Mouse (Mus musculus) embryonic facial prominence, embryonic 15.5 days (tissue): ENCODE data around the gene Ndufs4. TPM values are rescaled to one million over a fixed set of nuclear protein-coding genes. Genes with fewer than 3 reads are reported as not detected.

Experiments
- ATAC-seq: fragments of 200-750 bp; cut with Nextera tagmentation; 2 replicates; pipeline ENCODE4 v1.8.0; 2017; ENCODE audit warnings: low read depth, moderate TSS enrichment; ENCODE audit not compliant: insufficient number of reproducible peaks, low FRiP score, low TSS enrichment
- H3K27ac ChIP-seq: fragments of 300-500 bp; sonication (generic); replicated peaks from 2 replicates; pipeline ENCODE4 v1.5.1; 2015; ENCODE audit warnings: mild to moderate bottlenecking, inconsistent platforms
- H3K27me3 ChIP-seq: fragments of 300-500 bp; sonication (generic); 2 replicates; pipeline ENCODE4 v1.6.1; 2015; ENCODE audit warnings: inconsistent platforms
- H3K36me3 ChIP-seq: fragments of 300-500 bp; sonication (generic); 2 replicates; pipeline ENCODE4 v1.6.1; 2015; ENCODE audit warnings: mild to moderate bottlenecking, inconsistent platforms
- H3K4me1 ChIP-seq: fragments of 300-500 bp; sonication (generic); 2 replicates; pipeline ENCODE4 v1.6.1; 2015; ENCODE audit warnings: inconsistent platforms
- H3K4me2 ChIP-seq: fragments of 300-500 bp; sonication (generic); replicated peaks from 2 replicates; pipeline ENCODE4 v1.6.1; 2015; ENCODE audit warnings: mild to moderate bottlenecking, inconsistent platforms
- H3K4me3 ChIP-seq: fragments of 300-500 bp; sonication (generic); replicated peaks from 2 replicates; pipeline ENCODE4 v1.5.1; 2015; ENCODE audit warnings: mild to moderate bottlenecking, inconsistent platforms
- H3K9ac ChIP-seq: fragments of 300-500 bp; sonication (generic); 2 replicates; pipeline ENCODE4 v1.6.1; 2015; ENCODE audit warnings: inconsistent platforms
- H3K9me3 ChIP-seq: fragments of 300-500 bp; sonication (generic); replicated peaks from 2 replicates; pipeline ENCODE4 v1.6.1; 2016; ENCODE audit warnings: inconsistent platforms
- WGBS: fragments of 180-500 bp; shearing (Covaris S2); methylation state at CpG from one replicate; pipeline ENCODE4 v1.1.7; 2015; 5-methylcytosine and 5-hydroxymethylcytosine counted together
- polyA plus RNA-seq: library from polyadenylated mRNA; unstranded; fragments of >200 nt; fragmentation: Nextera tagmentation; extraction: Ambion mirVana; gene quantifications from 2 replicates; pipeline ENCODE4 v1.2.1, GENCODE M21; 2015

The Ndufs4 gene
- polyA plus RNA-seq, 1 experiment from 2014 or later: 264 TPM

GRCm38 (mm10) chr13:114394784-114395183, 6.7 kb upstream of the Ndufs4 start:
- no peak overlapping the region for H3K27ac ChIP-seq
- H3K4me1 ChIP-seq: no peaks in the 10 kb centered on the region
- WGBS: 94% methylated on average over 2 of the region's 2 CpGs
- H3K9me3 ChIP-seq: no peaks in the 10 kb centered on the region
- no peak overlapping the region for H3K9ac ChIP-seq
- H3K36me3 ChIP-seq: no peaks in the 10 kb centered on the region
- H3K4me3 ChIP-seq: no peak overlapping the region
- no peak overlapping the region for H3K4me2 ChIP-seq
- H3K27me3 ChIP-seq: no peaks in the 10 kb centered on the region
- no peak for ATAC-seq

DNA sequence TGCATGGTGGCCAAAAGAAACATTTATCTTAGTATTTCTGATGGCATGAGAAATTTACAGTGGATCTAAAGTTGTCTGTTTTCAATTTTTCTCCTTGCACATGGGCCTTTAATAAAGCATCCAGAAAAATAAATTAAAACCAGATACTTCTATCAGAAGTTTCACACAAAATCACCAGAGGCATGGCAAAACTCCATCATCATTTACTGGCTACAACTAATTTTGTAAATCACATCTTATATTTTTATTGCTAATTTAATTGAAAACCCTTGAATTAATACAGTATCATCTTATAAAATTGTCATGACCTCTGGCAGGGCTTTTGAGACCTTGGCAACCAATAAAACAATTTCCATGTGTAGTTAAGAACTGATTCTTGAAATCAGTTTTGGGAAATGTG, 4.4 kb upstream of the Ndufs4 start:
- Histone ChIP-seq H3K36me3 (no peaks in the 10 kb centered on the region), H3K4me2 (no peak overlapping the region), H3K27ac (no peak overlapping the region), H3K27me3 (no peaks in the 10 kb centered on the region), H3K9ac (no peak overlapping the region), H3K4me3 (no peak overlapping the region), H3K9me3 (no peaks in the 10 kb centered on the region), H3K4me1 (no peaks in the 10 kb centered on the region)
- ATAC-seq: no peak

GRCm38 (mm10) chr13:114387521-114388171, 412 bp downstream of the Ndufs4 start:
- H3K9me3 ChIP-seq: no peaks in the 10 kb centered on the region
- ATAC-seq: peak; percentile 83
- H3K4me1 ChIP-seq: no peaks in the 10 kb centered on the region
- peak overlapping the region; percentile 58 for H3K4me2 ChIP-seq
- H3K36me3 ChIP-seq: peaks cover 3% of the 10 kb centered on the region; the same call in 1 of the 2 replicates
- H3K27ac ChIP-seq: peak overlapping the region; percentile 83
- H3K4me3 ChIP-seq: peak overlapping the region; percentile 89
- WGBS: under 1% methylated on average over 37 of the region's 37 CpGs
- H3K27me3 ChIP-seq: no peaks in the 10 kb centered on the region
- peak overlapping the region; percentile 73 for H3K9ac ChIP-seq

GRCm38 (mm10) chr13:114387074-114387487, 977 bp downstream of the Ndufs4 start:
- H3K4me1 ChIP-seq: no peaks in the 10 kb centered on the region
- no peaks in the 10 kb centered on the region for H3K9me3 ChIP-seq
- H3K27me3 ChIP-seq: no peaks in the 10 kb centered on the region
- peaks cover 7% of the 10 kb centered on the region; the same call in 1 of the 2 replicates for H3K36me3 ChIP-seq
- 4% methylated on average over 10 of the region's 10 CpGs for WGBS
- ATAC-seq: no peak; the same call in 1 of the 2 replicates
- H3K4me3 ChIP-seq: peak overlapping the region; percentile 89
- peak overlapping the region; percentile 58 for H3K4me2 ChIP-seq
- H3K9ac ChIP-seq: peak overlapping the region; percentile 73
- H3K27ac ChIP-seq: 0 out of 2 replicates have a peak overlapping the region, but pooled peaks have one; percentile 83

- WGBS: 84% methylated on average over 4 of the region's 4 CpGs
- Histone ChIP-seq H3K4me1 (no peaks in the 10 kb centered on the region), H3K27ac (no peak overlapping the region), H3K4me2 (no peak overlapping the region), H3K9ac (no peak overlapping the region), H3K9me3 (no peaks in the 10 kb centered on the region), H3K4me3 (no peak overlapping the region), H3K36me3 (peaks cover 17% of the 10 kb centered on the region), H3K27me3 (no peaks in the 10 kb centered on the region)
- no peak for ATAC-seq
Observed at GRCm38 (mm10) chr13:114376511-114376910, 11.5 kb downstream of the Ndufs4 start.

DNA sequence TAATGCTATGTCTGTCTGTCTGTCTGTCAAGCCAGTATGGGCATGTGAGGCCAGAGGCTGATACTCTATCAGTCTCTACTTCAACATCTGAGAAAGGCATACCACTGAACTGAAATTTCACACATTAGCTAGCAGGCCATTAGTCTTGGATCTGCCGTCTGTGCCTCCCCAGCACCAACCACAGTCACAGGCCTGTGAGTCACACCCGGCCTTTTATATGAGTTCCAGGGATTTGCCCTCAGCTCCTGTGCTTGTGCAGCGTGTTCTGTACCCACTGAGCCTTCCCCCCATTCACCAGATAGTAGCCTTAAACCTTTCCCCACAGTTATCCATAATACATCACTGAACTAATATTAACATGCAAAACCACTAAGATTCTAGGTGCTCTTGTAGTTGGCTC, 26.0 kb downstream of the Ndufs4 start:
- no peaks in the 10 kb centered on the region for H3K27me3 ChIP-seq
- 79% methylated on average over 3 of the region's 3 CpGs for WGBS
- no peak overlapping the region for H3K27ac ChIP-seq
- no peak for ATAC-seq
- H3K9ac ChIP-seq: no peak overlapping the region
- H3K4me3 ChIP-seq: no peak overlapping the region
- H3K4me2 ChIP-seq: no peak overlapping the region
- H3K36me3 ChIP-seq: no peaks in the 10 kb centered on the region; the same call in 1 of the 2 replicates
- H3K9me3 ChIP-seq: no peaks in the 10 kb centered on the region
- H3K4me1 ChIP-seq: no peaks in the 10 kb centered on the region

DNA sequence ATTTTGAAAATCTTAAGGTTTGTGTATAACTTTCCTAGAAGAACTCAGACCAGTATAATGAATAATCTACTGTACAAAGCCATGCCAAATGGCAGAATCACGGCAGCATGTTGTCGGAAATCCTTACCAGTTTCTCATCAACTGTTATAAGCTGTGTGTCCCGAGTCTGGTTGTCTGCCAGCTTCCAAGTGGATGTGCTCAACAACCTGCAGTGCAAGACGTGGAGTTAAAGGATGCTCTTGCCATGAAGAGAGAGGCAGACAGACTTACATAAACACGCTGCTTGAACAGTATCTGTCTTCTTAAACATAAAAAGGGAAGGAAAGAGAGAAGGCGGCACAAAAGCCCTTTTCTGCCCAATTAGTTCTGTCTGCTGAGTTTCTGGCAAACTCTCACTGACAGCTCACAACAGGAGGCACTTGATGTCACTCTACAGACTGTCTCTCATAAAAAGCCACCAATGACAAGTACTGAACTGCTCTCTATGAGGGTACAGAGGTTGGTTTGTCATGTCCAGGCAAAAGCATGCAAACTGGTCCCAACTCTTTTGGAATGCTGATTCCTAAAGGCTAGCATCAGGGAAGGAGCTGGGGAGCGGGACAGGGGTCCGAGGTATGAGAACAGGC, 36.6 kb downstream of the Ndufs4 start:
- no peaks in the 10 kb centered on the region for H3K27me3 ChIP-seq
- no peaks in the 10 kb centered on the region for H3K36me3 ChIP-seq
- WGBS: 75% methylated on average over 8 of the region's 8 CpGs

DNA sequence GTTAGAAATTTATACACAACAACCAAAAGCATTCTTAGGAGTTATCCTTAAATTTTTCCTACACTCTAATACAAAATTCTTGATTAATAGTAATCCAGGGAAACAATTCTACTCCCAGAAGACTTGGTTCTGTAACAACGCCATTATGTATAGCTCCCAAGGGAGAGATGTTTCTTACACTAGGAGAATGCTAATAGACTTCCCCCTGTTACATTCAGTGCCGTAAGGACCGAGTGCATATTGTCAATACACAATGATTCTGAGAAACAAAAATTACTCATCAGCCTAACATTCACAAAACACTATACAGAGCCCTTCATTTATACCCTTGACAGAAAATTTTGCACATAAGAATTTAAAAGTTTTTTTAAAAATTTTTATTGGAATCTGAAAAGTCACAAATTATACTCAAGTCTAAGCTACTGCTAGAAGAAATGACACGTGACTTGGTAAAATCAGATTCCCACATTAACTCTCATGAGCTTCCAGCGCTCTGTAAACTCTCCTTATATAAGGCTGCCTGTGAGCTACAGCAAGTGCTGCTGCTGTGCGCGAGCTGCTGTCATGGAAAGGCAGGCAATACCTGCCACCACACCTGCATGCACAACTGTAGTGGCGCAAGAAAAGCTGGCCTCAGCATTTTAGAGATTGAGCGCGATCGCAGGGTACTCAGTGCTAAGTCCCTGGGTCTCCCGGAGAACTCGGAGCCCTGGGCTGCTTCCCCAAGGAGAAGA, 42.9 kb downstream of the Ndufs4 start:
- no peaks in the 10 kb centered on the region for H3K9me3 ChIP-seq
- no peak overlapping the region for H3K27ac ChIP-seq
- H3K4me1 ChIP-seq: no peaks in the 10 kb centered on the region
- 79% methylated on average over 13 of the region's 13 CpGs for WGBS
- no peaks in the 10 kb centered on the region for H3K36me3 ChIP-seq
- H3K9ac ChIP-seq: no peak overlapping the region
- no peak overlapping the region for H3K4me3 ChIP-seq
- no peak overlapping the region for H3K4me2 ChIP-seq
- no peaks in the 10 kb centered on the region for H3K27me3 ChIP-seq
- no peak for ATAC-seq

More for the DNA sequence above, 36.6 kb downstream of the Ndufs4 start:
- H3K9me3 ChIP-seq: no peaks in the 10 kb centered on the region
- no peaks in the 10 kb centered on the region for H3K4me1 ChIP-seq
- H3K4me2 ChIP-seq: no peak overlapping the region
- no peak overlapping the region for H3K9ac ChIP-seq
- H3K4me3 ChIP-seq: no peak overlapping the region
- ATAC-seq: no peak
- no peak overlapping the region for H3K27ac ChIP-seq

DNA sequence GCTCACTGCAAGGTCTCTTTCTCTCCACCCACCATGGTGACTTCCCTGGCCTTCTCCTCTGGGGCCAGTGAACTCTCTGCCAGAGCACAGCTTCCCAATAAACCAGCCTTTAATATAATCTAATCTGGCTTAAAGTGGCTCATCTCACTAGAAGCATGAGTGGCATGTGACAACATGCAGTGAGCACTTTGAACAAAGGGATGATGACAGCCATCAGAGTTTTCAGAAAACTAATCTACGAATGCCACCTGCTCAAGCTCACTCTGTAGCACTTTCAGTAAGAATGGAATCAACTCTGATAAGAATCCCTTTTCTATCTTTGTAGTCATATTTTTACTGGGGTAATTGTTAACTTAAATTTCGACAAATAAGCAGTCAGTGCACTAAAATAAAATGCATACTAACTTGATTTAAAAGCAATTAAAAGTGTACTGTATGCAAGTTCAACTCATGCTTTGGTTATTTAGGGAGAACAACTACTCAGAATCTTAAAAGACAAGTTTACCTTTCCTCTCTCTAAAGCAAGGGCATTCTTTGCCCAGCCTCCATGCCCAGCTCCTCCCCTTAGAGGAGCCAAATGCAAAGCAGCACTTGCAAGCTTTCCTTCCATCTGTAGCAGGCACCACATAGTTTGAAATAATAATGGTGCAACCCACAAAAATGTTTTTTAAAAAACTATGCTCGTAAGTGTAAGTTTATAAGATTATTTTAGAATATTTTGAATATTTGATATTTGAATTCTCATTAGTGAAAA, 43.7 kb downstream of the Ndufs4 start:
- no peak overlapping the region for H3K9ac ChIP-seq
- no peaks in the 10 kb centered on the region for H3K9me3 ChIP-seq
- 68% methylated on average over 3 of the region's 3 CpGs for WGBS
- H3K4me2 ChIP-seq: no peak overlapping the region
- no peak for ATAC-seq
- H3K4me3 ChIP-seq: no peak overlapping the region
- no peaks in the 10 kb centered on the region for H3K4me1 ChIP-seq
- H3K27ac ChIP-seq: no peak overlapping the region
- no peaks in the 10 kb centered on the region for H3K27me3 ChIP-seq
- H3K36me3 ChIP-seq: no peaks in the 10 kb centered on the region

GRCm38 (mm10) chr13:114343001-114343400, 45.1 kb downstream of the Ndufs4 start:
- H3K4me1 ChIP-seq: no peaks in the 10 kb centered on the region
- H3K27ac ChIP-seq: no peak overlapping the region
- WGBS: 40% methylated on average over 8 of the region's 8 CpGs
- H3K4me2 ChIP-seq: no peak overlapping the region
- no peaks in the 10 kb centered on the region for H3K27me3 ChIP-seq
- H3K36me3 ChIP-seq: no peaks in the 10 kb centered on the region
- H3K4me3 ChIP-seq: no peak overlapping the region
- H3K9ac ChIP-seq: no peak overlapping the region
- no peaks in the 10 kb centered on the region for H3K9me3 ChIP-seq
- no peak for ATAC-seq

DNA sequence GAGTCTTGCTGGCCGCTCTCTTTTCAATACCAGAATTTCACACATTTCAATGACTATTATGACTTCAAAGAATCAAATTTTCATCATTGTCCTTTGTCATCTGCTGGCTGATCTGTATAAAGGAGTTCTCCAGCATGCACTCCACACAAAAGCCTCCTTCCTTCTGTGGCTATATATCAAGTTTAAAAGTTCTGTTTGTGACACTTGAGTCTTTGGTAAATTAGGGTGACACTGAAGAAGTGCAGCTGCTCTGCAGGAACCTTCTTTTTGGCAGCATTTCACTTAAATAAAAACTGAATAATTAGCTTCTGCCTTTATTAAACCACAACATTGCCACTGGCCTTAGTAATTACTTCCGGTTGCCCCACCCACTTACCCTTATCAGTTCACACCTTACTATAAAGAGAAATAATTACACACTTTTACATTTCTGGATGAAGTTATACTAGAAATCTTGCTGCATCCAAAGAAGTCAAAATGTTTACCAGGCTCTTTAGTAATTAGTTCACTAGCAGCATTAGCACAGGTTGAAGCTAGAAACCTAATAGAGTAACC, 68.1 kb downstream of the Ndufs4 start:
- Histone ChIP-seq H3K9ac (no peak overlapping the region), H3K9me3 (no peaks in the 10 kb centered on the region), H3K36me3 (peaks cover 5% of the 10 kb centered on the region; the same call in 1 of the 2 replicates), H3K4me2 (no peak overlapping the region), H3K4me1 (no peaks in the 10 kb centered on the region), H3K4me3 (no peak overlapping the region), H3K27me3 (no peaks in the 10 kb centered on the region), H3K27ac (no peak overlapping the region)
- no peak for ATAC-seq
- WGBS: 73% methylated on average over 2 of the region's 2 CpGs
